Mouse (Mus musculus) midbrain, postnatal 0 days (tissue): Measurements from ENCODE around the gene Vmn1r55. TPM values are rescaled to one million over a fixed set of nuclear protein-coding genes. Genes with fewer than 3 reads are reported as not detected.

Experiments used
- ATAC-seq: fragments of 200-750 bp; cut with Nextera tagmentation; 2 replicates; pipeline ENCODE4 v1.8.0; 2017; ENCODE audit warnings: moderate number of reproducible peaks, mild to moderate bottlenecking, moderate TSS enrichment, moderate library complexity; ENCODE audit not compliant: low FRiP score
- DNase-seq: peaks from one replicate; pipeline ENCODE4 v3.0.0-alpha.2; 2015; ENCODE audit warnings: low spot score
- H3K27ac ChIP-seq: fragments of 300-500 bp; sonication (generic); 2 replicates; pipeline ENCODE4 v1.5.1; 2014; ENCODE audit warnings: low read depth, mild to moderate bottlenecking, low read length, mixed read lengths
- H3K27me3 ChIP-seq: fragments of 300-500 bp; sonication (generic); 2 replicates; pipeline ENCODE4 v1.6.1; 2014; ENCODE audit warnings: low read length, control low read depth, mixed read lengths; ENCODE audit not compliant: insufficient read depth
- H3K36me3 ChIP-seq: fragments of 300-500 bp; sonication (generic); 2 replicates; pipeline ENCODE4 v1.6.1; 2014; ENCODE audit warnings: low read length, control low read depth, mixed read lengths; ENCODE audit not compliant: insufficient read depth
- H3K4me1 ChIP-seq: fragments of 300-500 bp; sonication (generic); 2 replicates; pipeline ENCODE4 v1.6.1; 2014; ENCODE audit warnings: mild to moderate bottlenecking, control low read depth, antibody characterized with exemption, low read length, mixed read lengths; ENCODE audit not compliant: insufficient read depth
- H3K4me2 ChIP-seq: fragments of 300-500 bp; sonication (generic); 2 replicates; pipeline ENCODE4 v1.6.1; 2014; ENCODE audit warnings: low read depth, mild to moderate bottlenecking, low read length, mixed read lengths; ENCODE audit not compliant: poor library complexity, severe bottlenecking
- H3K4me3 ChIP-seq: fragments of 300-500 bp; sonication (generic); 2 replicates; pipeline ENCODE4 v1.5.1; 2014; ENCODE audit warnings: low read depth, mild to moderate bottlenecking, low read length, moderate library complexity
- H3K9ac ChIP-seq: fragments of 300-500 bp; sonication (generic); replicated peaks from 2 replicates; pipeline ENCODE4 v1.6.1; 2014; ENCODE audit warnings: mild to moderate bottlenecking, low read length, moderate library complexity, mixed read lengths; ENCODE audit not compliant: poor library complexity, severe bottlenecking
- H3K9me3 ChIP-seq: fragments of 300-500 bp; sonication (generic); 2 replicates; pipeline ENCODE4 v1.6.1; 2016; ENCODE audit warnings: low read length, control low read depth
- CTCF ChIP-seq: IDR thresholded peaks from 2 replicates; pipeline ENCODE4 v1.5.1; 2016; ENCODE audit warnings: antibody characterized with exemption, mild to moderate bottlenecking
- WGBS: fragments of 180-500 bp; shearing (Covaris S2); extraction: QIAGEN DNeasy Blood & Tissue Kit; methylation state at CpG from one replicate; pipeline ENCODE4 v1.1.7; 2014; 5-methylcytosine and 5-hydroxymethylcytosine counted together
- polyA plus RNA-seq: library from polyadenylated mRNA; unstranded; fragments of >200 nt; fragmentation: Nextera tagmentation; extraction: Ambion mirVana; gene quantifications from 2 replicates; pipeline ENCODE4 v1.2.1, GENCODE M21; 2015
- total RNA-seq: library from RNA; depleted of rRNA; stranded (reverse); fragments of >200 nt; gene quantifications from 2 replicates; pipeline ENCODE4 v1.2.3, GENCODE M21; 2014

Vmn1r55 gene
- total and polyA plus RNA-seq, 2 experiments from 2014 or later, result not detected

- no peak overlapping the region for H3K4me3 ChIP-seq
- TF ChIP-seq CTCF, result no peak
- no peaks in the 10 kb centered on the region for H3K4me1 ChIP-seq
- H3K9ac ChIP-seq, result no peak overlapping the region
- ATAC-seq (no peak), DNase-seq (no peak)
- H3K27ac ChIP-seq, result no peak overlapping the region
- WGBS, result 84% methylated on average over 8 of the region's 8 CpGs
- no peak overlapping the region for H3K4me2 ChIP-seq
- H3K27me3 ChIP-seq, result no peaks in the 10 kb centered on the region
- no peaks in the 10 kb centered on the region for H3K36me3 ChIP-seq
- no peaks in the 10 kb centered on the region for H3K9me3 ChIP-seq
These were observed 40.2 kb downstream of the Vmn1r55 start for GRCm38 (mm10) chr7:5109301-5109700.

- TF ChIP-seq CTCF, result no peak
- H3K4me3 ChIP-seq, result no peak overlapping the region
- no peaks in the 10 kb centered on the region for H3K36me3 ChIP-seq
- no peaks in the 10 kb centered on the region for H3K9me3 ChIP-seq
- no peak overlapping the region for H3K9ac ChIP-seq
- DNase-seq (no peak), ATAC-seq (no peak)
- H3K4me1 ChIP-seq, result no peaks in the 10 kb centered on the region
- WGBS, result 82% methylated on average over 4 of the region's 4 CpGs
- no peaks in the 10 kb centered on the region for H3K27me3 ChIP-seq
- H3K4me2 ChIP-seq, result no peak overlapping the region
- H3K27ac ChIP-seq, result no peak overlapping the region
These were observed 41.2 kb downstream of the Vmn1r55 start for GRCm38 (mm10) chr7:5108272-5108671.

- WGBS, result 84% methylated on average over 2 of the region's 2 CpGs
- Histone ChIP-seq H3K36me3 (peaks cover 15% of the 10 kb centered on the region), H3K4me2 (no peak overlapping the region), H3K4me1 (no peaks in the 10 kb centered on the region), H3K4me3 (no peak overlapping the region), H3K9ac (no peak overlapping the region), H3K9me3 (no peaks in the 10 kb centered on the region), H3K27me3 (no peaks in the 10 kb centered on the region), H3K27ac (no peak overlapping the region)
- ATAC-seq, result no peak
- DNase-seq, result no peak
- TF ChIP-seq CTCF, result no peak
These were observed 46.9 kb downstream of the Vmn1r55 start for GRCm38 (mm10) chr7:5102564-5102963.

GRCm38 (mm10) chr7:5101066-5101663 lies 48.3 kb downstream of the Vmn1r55 start:
- no peak overlapping the region for H3K27ac ChIP-seq
- DNase-seq (no peak), ATAC-seq (no peak)
- H3K4me1 ChIP-seq, result no peaks in the 10 kb centered on the region
- no peak overlapping the region for H3K9ac ChIP-seq
- H3K4me3 ChIP-seq, result no peak overlapping the region
- H3K36me3 ChIP-seq, result peaks cover 23% of the 10 kb centered on the region
- H3K4me2 ChIP-seq, result no peak overlapping the region
- no peaks in the 10 kb centered on the region for H3K27me3 ChIP-seq
- no peaks in the 10 kb centered on the region for H3K9me3 ChIP-seq
- TF ChIP-seq CTCF, result no peak
- 92% methylated on average over 10 of the region's 10 CpGs for WGBS

- no peak overlapping the region for H3K9ac ChIP-seq
- H3K27ac ChIP-seq, result no peak overlapping the region
- peaks cover 37% of the 10 kb centered on the region for H3K36me3 ChIP-seq
- H3K4me3 ChIP-seq, result no peak overlapping the region
- WGBS, result 84% methylated on average over 3 of the region's 3 CpGs
- DNase-seq (no peak), ATAC-seq (no peak)
- no peak for TF ChIP-seq CTCF
- no peaks in the 10 kb centered on the region for H3K4me1 ChIP-seq
- H3K9me3 ChIP-seq, result no peaks in the 10 kb centered on the region
- H3K4me2 ChIP-seq, result no peak overlapping the region
- H3K27me3 ChIP-seq, result no peaks in the 10 kb centered on the region
These were observed 49.7 kb downstream of the Vmn1r55 start for GRCm38 (mm10) chr7:5099796-5100195.

- Histone ChIP-seq H3K4me2 (no peak overlapping the region), H3K4me1 (no peaks in the 10 kb centered on the region), H3K9ac (no peak overlapping the region), H3K27me3 (no peaks in the 10 kb centered on the region), H3K4me3 (no peak overlapping the region), H3K36me3 (peaks cover 45% of the 10 kb centered on the region), H3K27ac (no peak overlapping the region), H3K9me3 (no peaks in the 10 kb centered on the region)
- DNase-seq (no peak), ATAC-seq (no peak)
- WGBS, result 93% methylated on average over 5 of the region's 5 CpGs
- TF ChIP-seq CTCF, result no peak
These were observed 50.7 kb downstream of the Vmn1r55 start for GRCm38 (mm10) chr7:5098769-5099168.
